Mouse (Mus musculus) embryo, embryonic 10 days (tissue): ENCODE measurements around the gene Mtcl1.

Source experiments
- DNase-seq: peaks from one replicate; pipeline ENCODE4 v3.0.0-alpha.2; 2015; ENCODE audit warnings: low spot score

Mtcl1 gene

GRCm38 (mm10) chr17:66407833-66408232, 41.7 kb downstream of the Mtcl1 start:
- DNase-seq: no peak

- DNase-seq: no peak
Measured at GRCm38 (mm10) chr17:66405601-66406000, 43.9 kb downstream of the Mtcl1 start.

- peak; percentile 77 for DNase-seq
Measured at GRCm38 (mm10) chr17:66404883-66405590, 44.5 kb downstream of the Mtcl1 start.

- peak; percentile 75 for DNase-seq
Measured at GRCm38 (mm10) chr17:66402791-66403470, 46.6 kb downstream of the Mtcl1 start.

GRCm38 (mm10) chr17:66401596-66402265, 47.8 kb downstream of the Mtcl1 start:
- peak; percentile 35 for DNase-seq

GRCm38 (mm10) chr17:66399780-66400179, 49.8 kb downstream of the Mtcl1 start:
- DNase-seq: no peak

- no peak for DNase-seq
Measured at GRCm38 (mm10) chr17:66394571-66394970, 55.0 kb downstream of the Mtcl1 start.

GRCm38 (mm10) chr17:66388307-66388706, 61.2 kb downstream of the Mtcl1 start:
- DNase-seq: no peak

- DNase-seq: no peak
Measured at GRCm38 (mm10) chr17:66381338-66381737, 68.2 kb downstream of the Mtcl1 start.

GRCm38 (mm10) chr17:66379900-66380857, 69.4 kb downstream of the Mtcl1 start:
- no peak for DNase-seq

GRCm38 (mm10) chr17:66379308-66379707, 70.2 kb downstream of the Mtcl1 start:
- DNase-seq: no peak

GRCm38 (mm10) chr17:66378127-66378526, 71.4 kb downstream of the Mtcl1 start:
- DNase-seq: no peak

- DNase-seq: peak; percentile 18
Measured at GRCm38 (mm10) chr17:66374633-66375272, 74.8 kb downstream of the Mtcl1 start.

GRCm38 (mm10) chr17:66370867-66371266, 78.7 kb downstream of the Mtcl1 start:
- no peak for DNase-seq

GRCm38 (mm10) chr17:66369777-66370176, 79.8 kb downstream of the Mtcl1 start:
- DNase-seq: no peak

GRCm38 (mm10) chr17:66368127-66368526, 81.4 kb downstream of the Mtcl1 start:
- no peak for DNase-seq

GRCm38 (mm10) chr17:66365664-66366063, 83.9 kb downstream of the Mtcl1 start:
- no peak for DNase-seq

GRCm38 (mm10) chr17:66365293-66365642, 84.3 kb downstream of the Mtcl1 start:
- DNase-seq: no peak

- DNase-seq: no peak
Measured at GRCm38 (mm10) chr17:66364525-66365292, 84.8 kb downstream of the Mtcl1 start.

GRCm38 (mm10) chr17:66363852-66364524, 85.6 kb downstream of the Mtcl1 start:
- DNase-seq: no peak
